Mouse (Mus musculus) layer of hippocampus, adult 2 months (tissue): ENCODE results near the gene Ccr7. TPM values are rescaled to one million over a fixed set of nuclear protein-coding genes. Genes with fewer than 3 reads are reported as not detected.

ENCODE experiments used
- DNase-seq, 2 experiments: peaks; one replicate each; pipeline ENCODE4 v3.0.0; 2022; ENCODE audit warnings: low spot score in 2 of 2
- H3K27ac ChIP-seq: fragments of 200-600 bp; 2 replicates; pipeline ENCODE4 v1.8.1; 2022
- H3K4me3 ChIP-seq: fragments of 200-600 bp; 2 replicates; pipeline ENCODE4 v1.8.1; 2022; ENCODE audit warnings: mild to moderate bottlenecking
- CTCF ChIP-seq: fragments of 200-600 bp; conservative IDR thresholded peaks from 2 replicates; pipeline ENCODE4 v1.8.1; 2022; ENCODE audit warnings: antibody characterized with exemption, mild to moderate bottlenecking, moderate library complexity
- total RNA-seq, 2 experiments: library from RNA; stranded (reverse); gene quantifications; 2 replicates each; pipeline ENCODE4 v1.2.3; 2021

Ccr7 gene
- total RNA-seq, 2 experiments from 2014 or later, result not detected

- Histone ChIP-seq H3K4me3 (no peak overlapping the region), H3K27ac (peak overlapping the region; percentile 76)
- no peak for DNase-seq
- TF ChIP-seq CTCF, result 0 out of 2 replicates have a peak, but pooled peaks have one; percentile 10
Observed at GRCm38 (mm10) chr11:99127785-99128682, 26.8 kb downstream of the Ccr7 start.

GRCm38 (mm10) chr11:99126482-99127253 lies 28.2 kb downstream of the Ccr7 start:
- Histone ChIP-seq H3K4me3 (no peak overlapping the region), H3K27ac (peak overlapping the region; percentile 76)
- no peak for DNase-seq
- TF ChIP-seq CTCF, result no peak

GRCm38 (mm10) chr11:99124635-99125029 lies 30.2 kb downstream of the Ccr7 start:
- no peak for DNase-seq
- TF ChIP-seq CTCF, result no peak
- H3K27ac ChIP-seq, result peak overlapping the region; percentile 74
- H3K4me3 ChIP-seq, result no peak overlapping the region

DNA sequence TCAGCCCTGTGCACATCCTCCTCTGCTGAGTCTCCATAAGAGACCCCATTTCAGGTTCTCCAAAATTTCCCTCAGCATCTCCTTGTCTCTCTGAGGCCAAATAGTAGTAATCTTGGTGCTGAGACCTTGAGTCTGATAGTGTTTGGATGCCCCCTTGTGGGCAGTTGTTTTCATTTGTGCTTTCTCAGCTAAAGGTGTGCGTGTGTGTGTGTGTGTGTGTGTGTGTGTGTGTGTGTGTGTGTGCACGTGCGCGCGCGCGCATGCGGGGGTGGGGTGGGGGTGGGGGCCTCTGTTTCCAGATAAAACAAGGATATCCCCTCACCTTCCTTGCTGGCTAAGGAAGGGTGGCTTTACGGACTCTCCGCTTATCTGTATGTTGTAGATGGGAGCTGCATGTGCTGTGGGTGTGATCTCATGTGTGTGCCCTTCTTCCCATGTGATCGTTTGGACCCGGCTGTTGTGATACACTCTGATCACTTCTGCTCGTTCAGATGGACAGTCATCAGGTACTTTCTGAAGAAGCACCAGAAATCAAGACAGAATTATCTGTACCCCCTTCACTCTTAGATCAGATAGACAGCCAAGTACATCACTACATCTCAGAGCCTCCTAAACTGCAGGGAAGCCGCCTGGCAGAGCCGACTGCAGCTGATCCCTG lies 30.8 kb downstream of the Ccr7 start:
- peak; percentile 64 for TF ChIP-seq CTCF
- Histone ChIP-seq H3K4me3 (no peak overlapping the region), H3K27ac (peak overlapping the region; percentile 74)
- peak in 1 of 2 experiments; percentile 56 for DNase-seq

GRCm38 (mm10) chr11:99122703-99123102 lies 32.2 kb downstream of the Ccr7 start:
- no peak for TF ChIP-seq CTCF
- no peak overlapping the region for H3K4me3 ChIP-seq
- H3K27ac ChIP-seq, result no peak overlapping the region
- no peak for DNase-seq

DNA sequence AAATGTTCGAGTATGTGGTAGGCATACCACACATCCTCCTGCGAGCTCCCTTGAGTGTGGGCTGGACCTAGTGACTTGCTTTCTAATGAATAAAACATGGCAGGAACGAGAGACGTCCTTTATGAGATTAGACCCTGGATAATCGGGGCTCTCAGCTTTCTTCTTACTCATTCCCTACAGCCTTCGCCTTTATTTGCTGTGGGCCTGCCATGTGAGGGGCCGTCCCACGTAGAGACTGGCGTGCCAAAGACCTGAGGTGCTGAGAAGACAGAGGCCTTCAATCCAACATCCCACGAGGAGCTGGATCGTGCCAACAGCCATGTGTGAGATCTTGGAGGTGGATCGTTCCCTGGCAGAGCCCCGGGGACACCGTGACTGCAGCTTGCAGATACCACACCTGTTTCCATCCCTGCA lies 33.7 kb downstream of the Ccr7 start:
- Histone ChIP-seq H3K4me3 (no peak overlapping the region), H3K27ac (peak overlapping the region; percentile 59)
- TF ChIP-seq CTCF, result no peak
- no peak for DNase-seq

GRCm38 (mm10) chr11:99120524-99121217 lies 34.2 kb downstream of the Ccr7 start:
- Histone ChIP-seq H3K4me3 (no peak overlapping the region), H3K27ac (peak overlapping the region; percentile 59)
- DNase-seq, result no peak
- no peak for TF ChIP-seq CTCF

GRCm38 (mm10) chr11:99118963-99119362 lies 35.9 kb downstream of the Ccr7 start:
- Histone ChIP-seq H3K27ac (no peak overlapping the region), H3K4me3 (no peak overlapping the region)
- no peak for DNase-seq
- TF ChIP-seq CTCF, result no peak

DNA sequence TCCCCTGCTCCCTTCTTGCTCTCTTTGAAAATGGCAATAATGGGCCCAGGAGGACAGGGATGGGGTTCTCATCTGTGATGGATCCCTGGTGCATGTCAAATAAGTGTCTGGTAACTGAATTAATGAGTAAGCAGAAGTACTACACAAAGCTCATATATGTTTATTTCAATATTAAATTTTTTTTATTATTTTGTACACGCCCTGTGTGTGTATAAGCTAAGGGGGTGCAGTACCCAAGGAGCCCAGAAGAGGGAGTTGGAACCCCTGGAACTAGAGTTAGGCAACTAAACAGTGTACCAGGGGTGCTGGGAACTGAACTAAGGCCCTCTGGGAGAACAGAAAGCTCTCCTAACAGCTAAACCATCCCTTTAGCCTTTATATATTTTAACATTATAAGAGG lies 36.5 kb downstream of the Ccr7 start:
- no peak for DNase-seq

DNA sequence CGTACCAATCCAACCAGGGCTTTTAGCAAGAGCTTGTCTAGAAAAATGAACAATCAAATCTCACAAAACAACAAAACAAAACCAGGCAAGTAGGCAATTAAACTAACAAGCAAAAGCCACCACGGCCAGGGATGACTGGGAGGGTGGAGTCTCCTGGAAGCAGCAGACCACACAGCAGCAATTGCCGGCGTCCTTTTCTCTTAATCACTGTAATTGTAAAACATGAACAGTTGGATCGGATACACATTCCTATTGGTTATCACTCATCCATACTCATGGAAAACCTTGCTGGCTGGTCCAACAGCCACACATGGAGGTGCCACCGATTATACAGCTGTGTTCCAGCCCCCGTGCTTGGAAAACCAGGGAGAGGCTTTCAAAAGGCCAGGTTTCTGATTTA lies 37.0 kb downstream of the Ccr7 start:
- TF ChIP-seq CTCF, result no peak

More for the DNA sequence above, 36.5 kb downstream of the Ccr7 start:
- Histone ChIP-seq H3K27ac (no peak overlapping the region), H3K4me3 (no peak overlapping the region)
- peak; percentile 60 for TF ChIP-seq CTCF

DNA sequence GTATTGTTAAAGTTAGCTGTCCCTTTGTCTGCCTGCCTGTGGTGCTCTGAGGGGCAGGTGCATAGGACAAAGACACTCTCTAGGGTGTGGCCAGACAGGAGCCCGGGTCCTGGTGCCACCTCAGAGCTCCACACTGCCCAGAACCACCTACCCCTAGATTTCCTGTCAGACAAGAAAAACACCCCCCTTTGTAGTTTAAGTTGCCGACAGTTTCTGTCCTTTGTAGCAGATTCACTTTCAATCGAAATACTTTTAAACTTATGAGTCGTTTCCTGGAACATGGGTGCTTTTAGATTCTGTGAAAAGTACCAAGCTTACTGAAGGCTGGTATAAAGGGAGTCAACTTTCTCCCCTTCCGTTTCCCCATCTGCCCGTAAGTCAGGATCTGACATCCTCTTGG lies 38.9 kb downstream of the Ccr7 start:
- no peak overlapping the region for H3K4me3 ChIP-seq
- no peak overlapping the region for H3K27ac ChIP-seq
- no peak for DNase-seq
- TF ChIP-seq CTCF, result no peak

More for the DNA sequence above, 37.0 kb downstream of the Ccr7 start:
- no peak for DNase-seq
- Histone ChIP-seq H3K27ac (no peak overlapping the region), H3K4me3 (no peak overlapping the region)

GRCm38 (mm10) chr11:99113111-99113510 lies 41.8 kb downstream of the Ccr7 start:
- H3K27ac ChIP-seq, result no peak overlapping the region
- H3K4me3 ChIP-seq, result no peak overlapping the region
- DNase-seq, result no peak
- no peak for TF ChIP-seq CTCF

DNA sequence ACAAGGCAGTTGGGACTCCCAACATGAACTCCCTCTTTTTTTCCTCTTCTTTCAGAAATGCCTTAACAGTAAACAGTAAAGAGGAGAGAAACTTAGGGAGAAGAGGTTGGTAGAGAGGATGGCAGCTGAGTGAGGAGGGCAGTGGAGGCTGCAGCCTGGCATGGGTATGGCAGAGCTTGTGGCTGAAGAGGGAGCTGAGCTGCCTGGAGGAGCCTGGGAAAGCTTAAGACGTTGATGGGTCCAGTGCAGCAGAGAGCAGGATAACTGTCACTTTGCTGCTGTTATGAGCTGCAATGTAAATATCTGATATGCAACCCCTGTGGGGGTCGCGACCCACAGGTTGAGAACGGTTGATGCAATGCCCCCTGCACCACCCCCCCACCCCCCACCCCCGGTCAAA lies 42.2 kb downstream of the Ccr7 start:
- DNase-seq, result no peak
- no peak overlapping the region for H3K27ac ChIP-seq
- no peak overlapping the region for H3K4me3 ChIP-seq
- TF ChIP-seq CTCF, result no peak
